Mouse (Mus musculus) kidney, adult 9 months (tissue): ENCODE measurements at regions not wholly inside any gene's neighbourhood (a gene's known extent, or its start where the extent isn't known, plus 50 kb on each side); places are given as distances from the start of the nearest gene placed in this dataset.

Source experiments
- DNase-seq: peaks from one replicate; pipeline ENCODE4 v3.0.0; 2022

GRCm38 (mm10) chr4:31727498-31728148 lies 236.3 kb upstream of the Map3k7 start:
- DNase-seq = no peak

DNA sequence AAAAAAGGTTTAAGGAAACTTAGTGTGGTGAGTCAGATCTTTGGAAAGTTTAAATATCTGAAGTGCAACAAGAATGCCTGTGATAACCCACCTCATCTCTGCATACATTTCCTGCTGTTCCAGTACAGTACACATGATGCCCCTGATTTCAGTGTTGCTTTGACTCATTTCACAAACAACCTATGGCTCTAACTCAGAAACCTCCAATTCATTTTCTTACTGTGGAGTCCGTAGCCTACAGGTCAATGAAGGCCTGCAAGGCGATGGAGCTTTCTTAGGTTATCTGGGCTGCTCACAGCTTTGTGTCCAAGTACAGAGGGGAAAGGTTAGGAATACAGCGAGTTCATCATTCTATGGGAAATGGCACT lies 235.8 kb upstream of the Map3k7 start:
- no peak for DNase-seq

- no peak for DNase-seq
Observed at GRCm38 (mm10) chr4:31743776-31744175, 220.1 kb upstream of the Map3k7 start.

DNA sequence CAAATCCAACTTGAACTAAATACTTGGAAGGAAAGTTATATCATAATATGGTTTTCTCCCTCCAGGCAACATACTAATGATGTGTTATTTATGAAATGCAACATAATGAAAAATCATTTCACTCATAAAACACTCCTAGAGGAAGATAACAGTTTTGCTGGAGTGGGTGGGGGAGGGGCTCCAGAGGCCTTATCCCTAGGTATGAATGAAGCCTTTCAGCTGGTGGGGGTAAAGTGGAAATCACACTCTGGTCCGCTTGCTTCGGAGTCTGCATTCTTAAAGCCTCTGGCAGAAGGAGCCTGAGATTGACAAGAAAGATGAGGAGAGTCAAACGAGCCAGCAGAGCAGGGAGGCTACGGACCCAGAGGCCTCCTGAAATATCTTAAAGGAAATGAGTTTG lies 219.5 kb upstream of the Map3k7 start:
- no peak for DNase-seq

DNA sequence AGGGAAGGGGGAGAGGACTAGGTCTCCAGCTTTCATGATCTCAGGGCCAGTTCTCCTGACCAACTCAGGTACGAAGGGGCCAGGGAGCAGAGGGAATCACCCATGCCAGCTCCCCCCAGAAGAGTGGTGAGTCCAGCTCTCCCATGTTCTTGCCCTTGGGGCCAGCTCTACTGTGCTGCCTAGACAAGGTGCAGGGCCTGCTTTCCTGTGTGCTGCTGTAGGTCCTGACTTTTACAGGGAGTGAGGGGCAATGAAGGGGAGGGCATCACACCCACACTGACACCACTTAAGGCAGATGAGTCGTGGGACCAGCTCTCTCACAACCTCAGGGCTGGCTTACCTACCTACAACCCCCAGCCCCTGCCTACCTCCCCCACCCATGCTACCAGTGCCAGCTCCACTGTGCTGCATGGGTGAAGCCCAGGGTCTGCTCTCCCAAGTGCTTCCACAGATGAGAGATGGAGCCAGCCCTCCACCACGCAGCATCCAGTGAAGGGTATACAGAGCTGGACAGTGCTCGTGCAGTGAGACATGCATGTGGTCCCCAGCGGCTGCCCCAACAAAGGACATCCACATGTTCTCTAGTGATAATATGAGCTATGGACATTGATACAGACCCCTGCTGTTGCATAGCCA lies 210.1 kb upstream of the Map3k7 start:
- DNase-seq = no peak

DNA sequence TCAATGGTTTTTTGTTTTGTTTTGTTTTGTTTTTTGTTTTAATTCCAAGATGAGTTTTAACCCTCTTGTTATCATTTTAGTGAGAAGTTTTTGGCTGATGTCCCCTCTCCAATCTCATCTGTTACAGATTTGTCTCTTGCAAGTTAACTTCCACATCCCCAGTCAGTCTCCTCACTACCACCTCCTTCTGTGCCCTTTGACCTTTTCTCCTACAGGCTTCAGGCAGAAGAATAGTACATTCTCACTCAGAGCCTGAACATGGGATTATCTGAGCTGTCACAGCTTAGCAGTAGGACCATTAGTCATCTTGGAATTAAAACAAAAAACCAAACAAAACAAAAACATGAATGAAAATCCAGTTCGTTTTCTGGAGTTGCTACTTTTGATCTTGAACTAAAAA lies 206.8 kb upstream of the Map3k7 start:
- DNase-seq = no peak

DNA sequence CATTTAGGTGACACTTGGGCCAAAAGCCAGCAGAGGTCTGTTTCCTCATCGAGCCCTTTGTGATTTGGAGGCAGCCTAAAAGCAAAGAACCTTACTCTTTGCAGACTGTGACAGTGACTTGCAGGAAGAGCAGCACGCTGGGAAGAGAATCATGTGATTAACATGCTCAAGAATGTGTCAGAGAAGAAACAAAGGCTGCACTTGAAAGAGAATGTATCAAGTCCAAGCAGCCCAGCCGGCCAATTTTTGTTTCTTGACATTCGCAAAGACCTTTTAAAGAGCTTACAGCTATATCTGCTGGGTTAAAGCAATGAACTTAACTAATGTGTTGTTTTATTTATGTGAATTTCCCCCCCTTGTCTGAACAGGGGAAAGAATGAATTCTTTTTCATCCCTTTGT lies 203.8 kb upstream of the Map3k7 start:
- DNase-seq = no peak

DNA sequence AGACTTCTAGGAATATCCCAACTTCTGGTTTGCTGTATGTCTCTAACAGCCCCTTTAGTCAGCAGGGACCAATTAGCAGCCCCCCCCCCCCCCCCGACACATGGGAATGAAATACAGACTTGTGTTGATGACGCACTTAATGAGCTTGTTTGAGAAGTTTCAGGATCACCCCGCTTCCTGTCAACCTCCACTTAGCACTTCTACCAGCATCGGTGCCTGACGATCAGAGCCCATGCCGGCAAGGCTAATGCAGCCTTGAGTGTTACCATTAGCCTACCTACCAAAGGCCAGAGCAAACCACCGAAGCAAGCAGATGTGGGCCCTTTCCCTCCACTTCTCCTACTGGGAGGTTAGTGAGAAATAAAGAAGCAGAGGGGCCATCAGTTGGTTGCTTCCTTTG lies 201.7 kb upstream of the Map3k7 start:
- no peak for DNase-seq

- peak; percentile 3 for DNase-seq
Observed at GRCm38 (mm10) chr4:31768026-31768626, 195.8 kb upstream of the Map3k7 start.

DNA sequence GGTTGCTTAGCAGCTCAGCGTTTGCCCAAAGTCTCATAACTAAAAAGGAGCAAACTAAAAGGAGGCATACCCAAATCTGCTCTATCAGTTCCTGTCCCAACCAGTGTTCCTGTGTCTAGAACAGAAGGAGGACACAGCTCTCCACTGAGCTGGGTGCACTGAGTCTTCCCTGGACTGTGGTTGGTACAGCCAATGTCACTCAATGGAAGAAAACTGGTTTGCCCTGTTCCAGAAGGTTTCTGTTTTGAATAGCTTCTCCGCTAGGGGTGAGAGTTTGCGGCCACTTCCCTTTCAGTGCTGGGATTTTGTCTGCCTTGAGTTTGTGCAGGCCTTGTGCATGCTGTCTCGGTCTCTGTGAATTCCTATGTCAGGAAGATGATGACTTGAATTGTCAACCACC lies 194.6 kb upstream of the Map3k7 start:
- no peak for DNase-seq

- no peak for DNase-seq
Observed at GRCm38 (mm10) chr4:31786284-31786683, 177.6 kb upstream of the Map3k7 start.

DNA sequence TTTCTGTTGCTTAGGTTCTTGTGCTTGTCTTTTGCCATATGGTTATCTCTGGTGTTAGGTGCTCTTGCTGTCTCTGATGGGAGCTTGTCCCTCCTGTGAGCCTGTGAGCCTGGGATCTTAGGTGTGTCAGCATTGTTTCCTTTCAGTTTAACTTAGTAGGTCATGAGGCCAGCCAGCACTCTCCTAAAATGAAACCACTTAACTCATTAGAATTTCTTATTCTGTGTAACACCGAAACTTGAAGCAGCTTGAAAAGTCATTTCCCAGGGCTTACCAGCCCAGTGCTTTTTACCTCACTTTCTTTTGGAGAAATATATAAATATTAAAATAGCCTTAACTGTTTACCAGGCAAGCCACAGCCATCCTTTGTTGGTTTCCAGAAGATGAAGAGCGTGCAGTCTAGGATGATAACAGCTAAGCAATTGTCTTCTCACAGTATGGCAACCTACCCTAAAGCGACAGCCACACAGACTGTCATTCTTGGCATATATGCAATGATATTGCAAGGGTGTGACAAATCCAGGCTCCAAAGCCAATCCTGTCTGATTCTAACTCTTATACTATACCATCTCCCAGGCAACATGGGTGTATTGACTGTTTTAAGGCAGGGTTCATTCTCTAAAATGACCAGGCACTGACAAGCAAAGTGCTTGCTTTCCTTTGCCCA lies 146.2 kb upstream of the Map3k7 start:
- no peak for DNase-seq

- DNase-seq = no peak
Observed at GRCm38 (mm10) chr4:31819521-31820259, 144.2 kb upstream of the Map3k7 start.

- DNase-seq = peak; percentile 32
Observed at GRCm38 (mm10) chr4:31823574-31824348, 140.1 kb upstream of the Map3k7 start.

DNA sequence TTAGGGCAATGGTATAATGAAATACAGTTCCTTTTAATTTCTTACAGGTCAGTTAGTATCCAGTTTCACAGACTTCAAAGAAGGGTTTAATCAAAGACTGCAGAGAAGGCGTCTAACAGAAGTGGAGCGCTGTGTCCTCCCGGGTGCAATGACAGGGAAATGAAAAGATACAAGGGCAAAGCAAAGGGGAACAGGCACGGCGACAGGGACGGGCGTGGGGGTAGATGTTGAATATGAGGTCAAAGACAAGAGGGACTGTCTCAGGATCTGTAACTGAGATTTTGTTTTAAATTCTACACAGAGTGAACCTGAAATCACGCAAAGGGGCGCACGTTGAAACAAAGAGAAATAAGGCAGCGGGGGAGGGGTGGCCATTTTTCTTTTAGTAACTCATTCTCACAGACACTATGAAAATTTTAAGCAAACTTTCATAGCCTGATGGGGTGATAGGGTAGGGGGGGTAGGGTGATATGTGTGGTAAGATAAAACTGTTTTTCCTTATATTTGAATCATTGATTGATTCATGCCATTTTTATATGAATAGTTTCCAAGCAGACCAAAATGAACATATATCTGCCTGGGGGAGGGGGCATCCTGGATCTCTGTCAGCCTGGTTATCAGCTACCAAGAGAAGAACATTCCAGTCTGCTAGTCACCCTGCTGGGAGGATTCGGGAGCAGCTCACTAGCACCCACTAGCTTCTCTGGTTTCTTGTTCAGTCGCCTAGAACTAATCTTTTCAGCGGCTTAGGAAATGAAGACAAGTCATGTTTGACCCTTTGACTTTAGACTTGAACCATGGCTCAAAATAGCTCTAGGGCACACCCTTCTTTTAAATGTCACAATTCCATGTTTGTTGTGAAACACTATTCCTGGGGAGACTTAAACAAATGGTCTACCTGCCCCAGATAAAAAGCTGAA lies 139.1 kb upstream of the Map3k7 start:
- DNase-seq = peak; percentile 69

DNA sequence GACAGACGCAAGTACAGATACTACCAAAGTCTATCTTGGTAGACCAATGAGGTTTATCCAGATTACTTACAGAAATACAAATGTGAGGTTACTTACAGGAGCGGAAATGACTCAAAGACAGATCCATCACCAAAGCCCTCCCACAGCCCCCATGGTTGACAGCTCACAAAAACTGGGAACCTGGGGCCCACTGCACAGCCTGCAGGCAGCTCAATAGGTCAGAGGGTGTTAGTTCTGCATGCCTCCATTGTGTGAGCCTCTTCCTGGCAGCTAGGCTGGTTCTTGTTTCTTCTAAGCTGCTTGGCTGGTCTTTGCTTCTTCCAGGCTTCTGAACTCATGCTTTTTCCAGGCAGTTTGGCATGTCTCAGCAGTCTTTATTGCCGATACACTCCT lies 138.5 kb upstream of the Map3k7 start:
- no peak for DNase-seq

- peak; percentile 36 for DNase-seq
Observed at GRCm38 (mm10) chr4:31826661-31827060, 137.2 kb upstream of the Map3k7 start.

GRCm38 (mm10) chr4:31827266-31827665 lies 136.6 kb upstream of the Map3k7 start:
- peak; percentile 18 for DNase-seq

- DNase-seq = peak; percentile 13
Observed at GRCm38 (mm10) chr4:31830241-31830640, 133.7 kb upstream of the Map3k7 start.

GRCm38 (mm10) chr4:31831469-31831868 lies 132.4 kb upstream of the Map3k7 start:
- DNase-seq = no peak

DNA sequence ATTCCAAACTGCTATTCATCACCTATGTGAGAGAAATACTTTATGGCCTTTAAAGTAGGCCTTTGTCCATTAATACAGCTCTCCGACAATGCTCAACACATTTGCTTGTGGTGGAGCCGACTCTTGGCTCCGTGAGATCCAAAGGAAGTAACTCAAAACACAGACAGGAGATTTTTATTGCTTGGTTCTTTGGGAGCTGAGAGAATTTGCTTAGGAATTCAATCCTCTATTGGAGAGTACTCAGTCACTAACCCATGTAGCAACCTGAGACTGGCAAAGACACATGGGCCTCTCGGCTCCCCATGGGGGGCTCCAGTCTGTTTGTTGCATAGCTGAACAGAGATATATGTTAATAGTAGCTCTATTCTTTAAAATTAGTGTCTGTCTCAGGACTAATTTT lies 130.1 kb upstream of the Map3k7 start:
- no peak for DNase-seq
